Mouse (Mus musculus) liver, embryonic 14.5 days (tissue): ENCODE data around the gene Tomm22. TPM values are rescaled to one million over a fixed set of nuclear protein-coding genes. Genes with fewer than 3 reads are reported as not detected.
A peak's percentile ranks its signal among the peaks of the same experiment; 100 is the strongest.

Experiments used
- ATAC-seq: fragments of 200-750 bp; cut with Nextera tagmentation; 2 replicates; pipeline ENCODE4 v1.8.0; 2017; ENCODE audit warnings: moderate number of reproducible peaks, mild to moderate bottlenecking, moderate library complexity; ENCODE audit not compliant: insufficient read depth
- DNase-seq, 3 experiments: peaks; one replicate each; pipeline ENCODE4 v3.0.0-alpha.2; 2012 to 2013; ENCODE audit warnings: low read depth in 3 of 3, low spot score in 3 of 3
- H3K27ac ChIP-seq: fragments of 300-500 bp; sonication (generic); 2 replicates; pipeline ENCODE4 v1.5.1; 2014; ENCODE audit warnings: moderate library complexity, mild to moderate bottlenecking, control low read depth, inconsistent platforms
- H3K27me3 ChIP-seq: fragments of 300-500 bp; sonication (generic); 2 replicates; pipeline ENCODE4 v1.6.1; 2014; ENCODE audit warnings: mild to moderate bottlenecking, low read length, moderate library complexity; ENCODE audit not compliant: control insufficient read depth, insufficient read depth
- H3K36me3 ChIP-seq: fragments of 300-500 bp; sonication (generic); replicated peaks from 2 replicates; pipeline ENCODE4 v1.6.1; 2014; ENCODE audit warnings: low read depth; ENCODE audit not compliant: control insufficient read depth, insufficient read depth
- H3K4me1 ChIP-seq, 2 experiments: fragments of 200-500 bp in 1 of 2; fragments of 300-500 bp in 1 of 2; sonication (generic) in 1 of 2; replicated peaks; 2 replicates each; pipeline ENCODE4 v1.6.1; 2012 to 2014; ENCODE audit warnings: antibody characterized with exemption in 1 of 2, inconsistent platforms in 1 of 2, low read length in 1 of 2; ENCODE audit not compliant: control insufficient read depth in 2 of 2, insufficient read depth in 2 of 2
- H3K4me2 ChIP-seq: fragments of 300-500 bp; sonication (generic); 2 replicates; pipeline ENCODE4 v1.6.1; 2014; ENCODE audit warnings: low read depth, mild to moderate bottlenecking, control low read depth, moderate library complexity
- H3K4me3 ChIP-seq, 2 experiments: fragments of 200-500 bp in 1 of 2; fragments of 300-500 bp in 1 of 2; sonication (generic) in 1 of 2; 2 replicates each; pipeline ENCODE4 v1.5.1; 2012 to 2014; ENCODE audit warnings: low read depth in 2 of 2, low read length in 2 of 2, mild to moderate bottlenecking in 2 of 2, control low read depth in 1 of 2, inconsistent platforms in 1 of 2, moderate library complexity in 1 of 2; ENCODE audit not compliant: insufficient read depth in 1 of 2
- H3K9ac ChIP-seq: fragments of 300-500 bp; sonication (generic); replicated peaks from 2 replicates; pipeline ENCODE4 v1.6.1; 2014; ENCODE audit warnings: mild to moderate bottlenecking, control low read depth, moderate library complexity
- H3K9me3 ChIP-seq: fragments of 300-500 bp; sonication (generic); 2 replicates; pipeline ENCODE4 v1.6.1; 2016; ENCODE audit warnings: low read length, mixed read lengths; ENCODE audit not compliant: control insufficient read depth
- CTCF ChIP-seq: IDR thresholded peaks from 2 replicates; pipeline ENCODE4 v1.5.1; 2016; ENCODE audit warnings: antibody characterized with exemption, low read depth, control low read depth
- EP300 ChIP-seq: IDR thresholded peaks from 2 replicates; pipeline ENCODE4 v1.6.1; 2016; ENCODE audit warnings: antibody characterized with exemption, low read depth
- WGBS: fragments of 180-500 bp; shearing (Covaris S2); extraction: QIAGEN DNeasy Blood & Tissue Kit; methylation state at CpG from one replicate; pipeline ENCODE4 v1.1.7; 2014; ENCODE audit not compliant: insufficient replicate concordance; 5-methylcytosine and 5-hydroxymethylcytosine counted together
- polyA plus RNA-seq, 2 experiments: library from polyadenylated mRNA; depleted of rRNA in 1 of 2; stranded (reverse) in 1 of 2; unstranded in 1 of 2; fragments of >200 nt; fragmentation: Nextera tagmentation in 1 of 2; extraction: Ambion mirVana in 1 of 2; gene quantifications; 2 replicates each; pipeline versions ENCODE4 v1.2.1 to v1.2.3; 2012 to 2014

The Tomm22 gene
- polyA plus RNA-seq (2012; rRNA removed) (51.1 and 58.4 TPM in 2 replicates), polyA plus RNA-seq (2014; fragmentation: Nextera tagmentation; extraction: Ambion mirVana) (142 and 148 TPM in 2 replicates)

DNA sequence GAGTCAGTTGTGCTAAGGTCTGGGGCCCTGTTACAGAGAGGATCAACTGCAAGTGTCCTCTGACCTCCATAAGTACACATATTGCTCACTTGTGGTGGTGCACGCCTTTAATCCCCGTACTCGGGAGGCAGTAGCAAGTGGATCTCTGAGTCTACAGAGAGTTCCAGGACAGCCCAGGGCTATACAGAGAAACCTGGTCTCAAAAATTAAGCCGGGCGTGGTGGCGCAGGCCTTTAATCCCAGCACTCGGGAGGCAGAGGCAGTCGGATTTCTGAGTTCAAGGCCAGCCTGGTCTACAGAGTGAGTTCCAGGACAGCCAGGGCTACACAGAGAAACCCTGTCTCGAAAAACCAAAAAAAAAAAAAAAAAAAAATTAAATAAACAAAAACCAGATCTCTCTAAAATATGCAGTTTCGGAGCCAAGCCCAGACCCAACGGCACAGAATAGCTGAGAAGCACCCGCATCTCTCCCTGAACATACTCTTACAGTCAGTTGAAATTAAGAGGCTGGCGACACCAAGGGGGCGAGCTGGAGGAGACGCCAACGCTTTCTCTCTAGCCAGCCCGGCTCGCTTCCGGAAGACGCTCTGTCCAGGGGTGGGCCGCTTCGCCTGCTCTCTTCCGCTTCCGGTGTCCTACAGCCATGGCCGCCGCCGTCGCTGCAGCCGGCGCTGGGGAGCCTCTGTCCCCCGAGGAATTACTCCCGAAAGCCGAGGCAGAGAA is at the start of gene Tomm22:
TSS of gene Tomm22 (plus strand) at position 613 of the 723 bp plus-strand sequence.
- TF ChIP-seq CTCF (peak; percentile 81), EP300 (no peak)
- Histone ChIP-seq H3K9me3 (no peaks in the 10 kb centered on the region), H3K36me3 (peaks cover 32% of the 10 kb centered on the region), H3K4me1 (peaks cover 6 to 10% of the 10 kb centered on the region in 2 experiments; a peak in 3 of 4 replicates), H3K9ac (peak within 1 kb of the TSS; percentile 82), H3K27ac (peak within 1 kb of the TSS; percentile 53), H3K4me3 (peak within 1 kb of the TSS; percentile 75 to 88), H3K27me3 (no peaks in the 10 kb centered on the region), H3K4me2 (peak within 1 kb of the TSS; percentile 71)
- peak; percentile 93 for ATAC-seq
- peak; percentile 82 to 83 (median 83) for DNase-seq
- 15% methylated on average over 33 of the region's 33 CpGs for WGBS

DNA sequence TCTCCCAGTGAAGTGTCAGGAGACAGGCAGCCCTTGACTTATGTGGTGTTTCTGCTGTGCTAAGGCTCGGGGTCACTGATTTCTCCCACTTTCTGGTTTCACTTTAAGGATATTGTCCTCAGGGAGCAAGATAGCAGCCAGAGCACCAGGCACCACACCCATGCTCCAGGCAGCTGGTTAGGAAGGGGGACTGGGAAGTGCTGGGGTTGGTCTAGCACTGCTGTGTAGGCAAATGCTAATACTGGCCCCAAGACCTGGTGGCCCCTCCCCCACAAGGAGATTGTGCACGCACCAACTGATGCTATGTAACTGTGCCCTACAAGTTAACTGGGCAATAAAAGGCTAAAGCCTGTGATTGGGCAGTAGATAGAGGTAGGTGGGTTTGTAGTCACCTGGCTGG is 40.2 kb upstream of the Tomm22 start:
- Histone ChIP-seq H3K4me2 (no peak overlapping the region), H3K27me3 (no peaks in the 10 kb centered on the region), H3K9me3 (no peaks in the 10 kb centered on the region), H3K9ac (no peak overlapping the region), H3K4me3 (no peak overlapping the region), H3K36me3 (no peaks in the 10 kb centered on the region), H3K27ac (no peak overlapping the region), H3K4me1 (no peaks in the 10 kb centered on the region)
- ATAC-seq = no peak
- 43% methylated on average over 2 of the region's 2 CpGs for WGBS
- TF ChIP-seq EP300 = no peak
- TF ChIP-seq CTCF = no peak
- DNase-seq = no peak

DNA sequence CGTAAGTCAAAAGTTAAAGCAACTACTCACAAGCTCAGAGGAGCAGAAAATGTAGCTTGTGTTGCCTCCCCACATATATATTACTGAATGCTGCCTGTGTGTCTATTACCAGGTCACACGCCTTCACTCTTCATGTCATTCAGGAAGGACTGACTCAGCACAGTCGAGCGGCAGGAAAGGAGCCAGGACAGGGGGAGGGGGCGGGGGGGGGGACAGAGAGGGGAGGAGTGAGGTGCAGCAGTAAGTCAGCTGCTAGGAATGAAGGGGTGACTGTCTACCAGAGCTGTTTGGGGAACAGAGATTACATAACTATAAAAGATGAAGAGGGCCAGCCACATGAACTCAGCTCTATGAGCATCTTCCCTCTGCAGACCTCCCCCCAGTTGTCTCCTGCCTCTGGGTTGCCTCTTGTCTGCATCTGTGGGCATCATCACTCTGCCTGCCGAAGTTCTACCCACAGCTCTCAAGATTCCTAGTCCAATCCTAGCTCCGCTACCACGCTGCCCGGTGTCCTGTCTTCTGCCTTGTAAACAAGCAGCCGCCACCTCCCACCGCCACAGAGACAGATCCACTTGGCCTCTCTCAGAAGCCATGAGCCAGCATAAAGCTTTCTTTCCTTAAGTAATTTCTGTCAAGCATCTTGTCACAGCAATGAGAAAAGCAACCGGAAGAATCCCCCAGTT is 29.4 kb upstream of the Tomm22 start:
- H3K4me2 ChIP-seq = no peak overlapping the region
- WGBS = 52% methylated on average over 12 of the region's 12 CpGs
- TF ChIP-seq CTCF (no peak), EP300 (no peak)
- ATAC-seq (no peak), DNase-seq (no peak)
- no peak overlapping the region for H3K27ac ChIP-seq
- no peaks in the 10 kb centered on the region for H3K4me1 ChIP-seq
- H3K36me3 ChIP-seq = no peaks in the 10 kb centered on the region
- no peak overlapping the region for H3K9ac ChIP-seq
- no peaks in the 10 kb centered on the region for H3K9me3 ChIP-seq
- no peaks in the 10 kb centered on the region for H3K27me3 ChIP-seq
- no peak overlapping the region for H3K4me3 ChIP-seq

DNA sequence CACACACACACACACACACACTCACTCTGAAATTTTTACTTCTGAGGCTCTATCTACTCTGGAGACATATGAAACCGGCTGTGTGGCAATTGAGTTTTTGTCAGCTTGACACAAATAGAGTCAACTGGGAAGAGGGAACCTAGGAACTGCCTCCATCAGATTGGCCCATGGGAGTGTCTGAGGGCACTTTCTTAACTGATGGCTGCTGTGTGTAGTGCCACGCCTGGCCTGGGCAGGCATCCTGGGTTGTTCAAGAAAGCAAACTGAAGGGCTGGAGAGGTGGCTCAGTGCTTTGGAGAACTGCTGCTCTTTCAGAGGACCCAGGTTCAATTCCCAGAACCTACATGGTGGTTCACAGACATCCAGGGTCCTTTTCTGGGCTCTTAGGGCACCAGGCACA is 25.2 kb upstream of the Tomm22 start:
- no peak for TF ChIP-seq EP300
- no peak for TF ChIP-seq CTCF
- no peak for ATAC-seq
- WGBS = 38% methylated on average over 2 of the region's 2 CpGs

DNA sequence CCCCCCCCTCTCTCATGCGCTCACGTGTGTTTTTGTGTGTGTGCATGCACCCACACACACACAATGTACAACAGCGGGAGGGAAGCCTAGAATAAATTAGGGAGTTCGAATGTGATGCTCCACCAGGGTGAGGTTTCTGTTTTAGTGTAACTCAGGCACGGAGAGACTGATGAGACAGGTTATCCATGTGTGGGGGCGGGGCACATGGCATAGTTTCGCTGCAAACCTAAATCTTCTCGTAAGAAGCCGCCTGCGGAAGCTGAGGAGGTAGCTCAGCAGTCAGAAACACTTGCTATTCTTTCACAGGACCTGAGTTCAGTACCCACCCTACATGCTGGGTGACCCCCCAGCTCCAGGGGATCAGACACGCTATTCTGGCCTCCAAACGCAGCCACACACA is 22.5 kb upstream of the Tomm22 start:
- Histone ChIP-seq H3K9ac (no peak overlapping the region), H3K4me1 (no peaks in the 10 kb centered on the region), H3K4me2 (no peak overlapping the region), H3K9me3 (no peaks in the 10 kb centered on the region), H3K27ac (no peak overlapping the region), H3K4me3 (no peak overlapping the region), H3K36me3 (no peaks in the 10 kb centered on the region), H3K27me3 (no peaks in the 10 kb centered on the region)
- DNase-seq = no peak
- ATAC-seq = no peak
- TF ChIP-seq CTCF (no peak), EP300 (no peak)
- 77% methylated on average over 12 of the region's 12 CpGs for WGBS

More for the DNA sequence above, 25.2 kb upstream of the Tomm22 start:
- H3K27ac ChIP-seq = no peak overlapping the region
- H3K9me3 ChIP-seq = no peaks in the 10 kb centered on the region
- no peak overlapping the region for H3K4me3 ChIP-seq
- H3K36me3 ChIP-seq = no peaks in the 10 kb centered on the region
- no peak overlapping the region for H3K4me2 ChIP-seq
- H3K27me3 ChIP-seq = no peaks in the 10 kb centered on the region
- no peak overlapping the region for H3K9ac ChIP-seq
- DNase-seq = no peak
- no peaks in the 10 kb centered on the region for H3K4me1 ChIP-seq
